Mouse (Mus musculus) heart, postnatal 14 days (tissue): ENCODE results near the gene Plin2. TPM values are rescaled to one million over a fixed set of nuclear protein-coding genes. Genes with fewer than 3 reads are reported as not detected.
"Not testable (repeated sequence)": the region's sequence is repeated elsewhere in the genome, so short reads cannot be mapped to it uniquely, and the experiment has no call there.

Experiments used
- DNase-seq, 2 experiments: peaks; one replicate each; pipeline ENCODE4 v3.0.0; 2021 to 2022
- intact Hi-C: fragments of 180-260 bp; cut with DNase I; formaldehyde crosslinking; loops from one replicate; pipeline ENCODE4 v1.15.1; 2025
- total RNA-seq, 2 experiments: library from RNA; stranded (reverse); gene quantifications; 2 replicates each; pipeline ENCODE4 v1.2.3; 2021

Gene Plin2
- total RNA-seq, 2 experiments from 2014 or later, result 112 to 113 TPM

GRCm38 (mm10) chr4:86685231-86686008 lies 15.6 kb upstream of the Plin2 start:
- intact Hi-C loops, result no loop called here
- no peak for DNase-seq

- intact Hi-C loops, result no loop called here
- DNase-seq, result no peak
Observed at GRCm38 (mm10) chr4:86684806-86685205, 14.9 kb upstream of the Plin2 start.

DNA sequence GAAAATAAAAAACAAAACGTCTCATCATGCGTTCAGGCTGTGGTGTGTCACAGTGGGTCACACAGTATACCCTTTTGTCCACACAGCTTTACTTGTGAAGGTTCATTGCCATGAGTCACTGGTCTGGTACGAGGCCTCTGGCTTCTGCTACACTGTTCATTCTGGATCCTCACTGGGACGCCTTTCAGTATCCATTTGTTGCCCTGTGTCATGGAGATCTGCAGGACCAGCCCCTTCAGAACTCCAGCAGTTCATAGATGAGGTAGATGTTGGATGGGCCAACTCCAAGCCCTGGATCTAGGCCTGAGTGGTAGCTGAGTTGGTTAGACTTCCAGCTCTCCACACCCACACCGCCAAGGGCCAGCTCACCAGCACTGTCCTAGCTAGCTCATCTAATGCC lies 13.9 kb upstream of the Plin2 start:
- intact Hi-C loops, result no loop called here
- DNase-seq, result no peak

GRCm38 (mm10) chr4:86683280-86683679 lies 13.4 kb upstream of the Plin2 start:
- DNase-seq, result no peak
- intact Hi-C loops, result no loop called here

GRCm38 (mm10) chr4:86681846-86682245 lies 12.0 kb upstream of the Plin2 start:
- DNase-seq, result no peak
- intact Hi-C loops, result no loop called here

- intact Hi-C loops, result no loop called here
- DNase-seq, result no peak
Observed at GRCm38 (mm10) chr4:86681421-86681820, 11.6 kb upstream of the Plin2 start.

DNA sequence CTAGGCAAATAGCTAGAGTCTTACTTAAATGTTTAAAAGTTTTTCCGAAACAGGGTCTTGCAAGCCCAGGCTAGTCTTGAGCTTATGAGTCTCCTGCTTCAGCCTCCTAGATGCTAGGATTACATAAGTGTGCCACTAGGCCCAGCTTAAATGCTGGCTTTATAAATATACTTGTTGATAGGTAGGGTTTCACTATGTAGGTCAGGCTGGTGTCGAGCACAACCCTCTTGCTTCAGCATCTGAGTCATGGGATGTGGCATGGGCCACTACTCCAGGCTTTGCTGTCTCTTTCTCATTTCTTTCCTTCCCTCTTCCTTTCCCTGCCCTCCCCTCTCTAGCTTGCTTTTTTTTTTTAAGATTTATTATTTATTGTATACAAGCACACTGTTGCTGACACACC lies 9.8 kb upstream of the Plin2 start:
- no peak for DNase-seq
- intact Hi-C loops, result no loop called here

- no peak for DNase-seq
- intact Hi-C loops, result no loop called here
Observed at GRCm38 (mm10) chr4:86676756-86677155, 6.9 kb upstream of the Plin2 start.

DNA sequence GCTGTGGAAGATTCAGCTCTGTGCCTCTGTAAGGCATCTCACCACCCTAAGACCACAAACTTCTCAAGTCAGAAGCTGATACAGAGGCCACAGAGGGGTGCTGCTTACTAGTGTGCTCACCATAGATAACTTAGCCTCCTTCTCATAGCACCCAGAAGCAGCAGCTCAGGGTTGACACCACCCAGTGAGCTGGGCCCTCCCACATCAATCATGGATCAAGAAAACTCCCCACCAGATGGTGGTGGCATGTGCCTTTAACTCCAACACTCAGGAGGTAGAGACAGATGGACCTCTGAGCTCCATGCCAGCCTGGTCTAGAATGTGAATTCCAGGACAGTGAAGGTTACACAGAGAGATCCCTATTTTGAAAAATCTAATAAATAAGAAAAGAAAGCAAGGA lies 4.9 kb upstream of the Plin2 start:
- intact Hi-C loops, DNase-seq: not testable (repeated sequence)

DNA sequence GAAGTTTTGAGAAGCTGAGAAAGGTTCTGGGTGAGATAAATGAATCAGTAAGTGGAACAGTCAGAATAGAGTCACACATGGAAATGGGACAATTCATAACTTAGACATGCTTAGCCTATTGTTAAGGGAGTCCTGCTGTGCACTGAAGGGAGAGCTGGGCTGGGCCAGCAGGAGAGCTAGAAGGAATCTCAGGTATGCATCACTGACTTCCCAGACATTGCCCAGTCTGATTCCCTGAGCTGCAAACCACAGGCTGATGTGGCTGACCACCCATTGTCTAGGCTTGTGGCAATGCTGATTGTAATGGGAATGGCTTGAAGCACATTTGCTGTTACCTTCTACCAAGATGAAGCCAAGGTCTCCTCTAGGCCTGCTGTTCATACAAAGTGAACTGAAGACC lies 4.3 kb upstream of the Plin2 start:
- intact Hi-C loops, result not testable (repeated sequence)

GRCm38 (mm10) chr4:86672450-86672849 lies 2.6 kb upstream of the Plin2 start:
- DNase-seq, result no peak
- intact Hi-C loops, result no loop called here

More for the DNA sequence above, 4.3 kb upstream of the Plin2 start:
- not testable (repeated sequence) for DNase-seq

DNA sequence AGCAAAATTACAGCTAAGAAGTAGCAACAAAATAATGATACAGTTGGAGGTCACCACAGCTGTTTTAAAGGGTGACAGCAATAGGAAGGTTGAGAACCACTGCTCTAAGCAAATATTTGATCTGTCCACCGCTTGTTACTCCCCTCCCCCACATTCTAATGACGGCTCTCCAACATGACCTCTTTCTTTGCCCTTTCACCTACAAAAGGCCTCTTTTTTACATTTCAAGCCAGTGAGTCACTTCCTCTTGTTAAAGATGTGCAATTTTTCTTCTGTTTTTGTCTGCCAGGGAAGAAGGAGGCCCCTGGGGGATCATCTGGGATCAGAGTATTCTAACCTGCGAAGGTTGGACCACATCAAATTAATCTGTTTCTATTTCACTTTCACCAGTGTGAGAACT lies 1.9 kb upstream of the Plin2 start:
- no peak for DNase-seq
- intact Hi-C loops, result loop anchor here (2.0 kb wide), 1 partner anchor 17 kb away; no protein-coding TSS in a partner anchor

- DNase-seq, result no peak
- intact Hi-C loops, result loop anchor here (2.0 kb wide), 1 partner anchor 18 kb away; no protein-coding TSS in a partner anchor
Observed at GRCm38 (mm10) chr4:86670582-86671306, 884 bp upstream of the Plin2 start.

DNA sequence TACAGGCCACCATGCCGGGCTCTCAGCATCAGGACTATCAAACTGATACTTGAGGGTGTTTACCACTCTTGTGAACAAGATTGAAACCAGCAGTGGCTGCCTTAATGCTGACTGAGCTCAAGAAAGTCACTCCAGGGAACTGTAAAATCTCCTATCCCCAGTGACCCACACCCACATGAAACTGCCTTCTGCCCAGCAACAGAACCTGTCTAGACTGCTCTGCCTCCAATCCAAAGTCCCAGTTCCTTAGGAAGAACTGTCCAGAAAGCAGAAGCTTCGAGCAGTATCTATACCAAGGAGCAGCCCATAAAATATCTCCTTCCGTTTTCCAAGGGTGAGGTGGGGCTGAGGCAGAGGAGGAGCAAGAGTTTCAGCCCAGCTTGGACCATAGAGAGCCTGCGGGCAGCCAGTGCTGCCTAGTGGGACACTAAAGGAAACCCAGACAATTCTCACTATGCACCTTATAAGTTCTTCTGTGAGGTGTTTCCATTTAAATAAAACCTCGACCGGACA lies 563 bp downstream of the Plin2 start:
- peak; percentile 30 to 40 for DNase-seq
- intact Hi-C loops, result not testable (repeated sequence)

- DNase-seq, result no peak
- intact Hi-C loops, result no loop called here
Observed at GRCm38 (mm10) chr4:86668290-86669000, 1.4 kb downstream of the Plin2 start.

- DNase-seq, result no peak
- intact Hi-C loops, result no loop called here
Observed at GRCm38 (mm10) chr4:86665596-86665995, 4.3 kb downstream of the Plin2 start.

- DNase-seq, result no peak
- intact Hi-C loops, result no loop called here
Observed at GRCm38 (mm10) chr4:86663919-86664318, 5.9 kb downstream of the Plin2 start.

DNA sequence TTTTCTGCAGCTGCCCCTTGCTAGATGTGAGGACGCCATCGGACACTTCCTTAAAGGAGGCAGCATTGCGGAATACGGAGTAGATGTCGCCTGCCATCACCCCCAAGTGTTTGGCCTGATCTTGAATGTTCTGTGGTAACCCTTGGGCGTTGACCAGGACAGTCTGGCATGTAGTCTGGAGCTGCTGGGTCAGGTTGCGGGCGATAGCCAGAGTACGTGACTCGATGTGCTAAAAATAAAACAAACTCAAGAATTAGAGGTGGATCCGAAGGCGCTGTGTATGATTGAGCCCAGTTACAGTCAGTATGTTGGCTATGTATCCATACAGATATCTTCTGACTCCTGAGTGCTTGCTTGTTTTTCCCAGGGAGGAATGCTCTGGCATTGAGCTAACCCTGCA lies 12.7 kb downstream of the Plin2 start:
- intact Hi-C loops, result no loop called here
- DNase-seq, result peak; percentile 44 to 58

GRCm38 (mm10) chr4:86656410-86656809 lies 13.4 kb downstream of the Plin2 start:
- DNase-seq, intact Hi-C loops: not testable (repeated sequence)

GRCm38 (mm10) chr4:86651686-86652384 lies 18.0 kb downstream of the Plin2 start:
- peak in 1 of 2 experiments; percentile 18 for DNase-seq
- intact Hi-C loops, result loop anchor here (1.0 to 5.0 kb wide), 2 partner anchors 45 to 75 kb away; partner anchors contain the start of gene Rraga
